ENCODE assay signal across 15 mouse cellular contexts in the genomic region with DNA sequence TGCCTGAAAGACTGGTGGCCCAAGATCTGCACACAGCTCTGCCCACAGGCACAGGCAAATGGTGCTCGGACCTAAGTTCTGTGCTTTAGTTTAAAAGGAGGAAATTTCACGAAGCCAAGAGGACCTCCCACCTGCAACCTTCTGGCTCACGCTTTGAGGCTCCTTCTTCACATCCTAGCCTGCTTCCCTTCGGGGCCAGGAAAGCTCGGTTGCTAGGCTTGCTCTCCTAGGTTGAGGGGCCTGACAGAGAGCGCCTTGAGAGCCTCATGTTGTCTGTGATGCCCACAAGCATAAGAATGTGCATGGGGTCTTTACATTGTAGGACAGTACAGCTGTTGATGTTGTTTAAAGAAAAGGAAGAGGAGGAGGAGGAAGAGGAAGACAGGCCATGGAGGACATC.
"Had no signal": no experiment of that assay in that cellular context is flagged by ENCODE, and none has a peak within 500 bp of the region (broad histone marks: within the 10 kb centered on the region; RNA-seq: fewer than 3 reads in every experiment).

No protein-coding gene starts in this region.

- H3K9ac ChIP-seq: neural tube, embryonic 13.5 days; neural tube, embryonic 15.5 days; stomach, embryonic 15.5 days had no signal

- H3K36me3 ChIP-seq: neural tube, embryonic 13.5 days; neural tube, embryonic 15.5 days; stomach, embryonic 15.5 days had no signal

- DNase-seq: retina, postnatal 1 day; right cerebral cortex, adult 18-20 months; right cerebral cortex, postnatal 14 days; right cerebral cortex, postnatal 25 days; spleen, adult 18-20 months; thymus, adult 18-20 months; thymus, adult 2 months; thymus, postnatal 14 days; thymus, postnatal 25 days; thymus, postnatal 36 days; thymus, postnatal 4 days had no signal

- H3K4me1 ChIP-seq: neural tube, embryonic 13.5 days; neural tube, embryonic 15.5 days; stomach, embryonic 15.5 days had no signal

- H3K4me3 ChIP-seq: neural tube, embryonic 13.5 days; neural tube, embryonic 15.5 days; stomach, embryonic 15.5 days had no signal

- H3K9me3 ChIP-seq: neural tube, embryonic 13.5 days; neural tube, embryonic 15.5 days; stomach, embryonic 15.5 days had no signal

- H3K4me2 ChIP-seq: neural tube, embryonic 13.5 days; neural tube, embryonic 15.5 days; stomach, embryonic 15.5 days had no signal

- H3K27me3 ChIP-seq: neural tube, embryonic 13.5 days; neural tube, embryonic 15.5 days; stomach, embryonic 15.5 days had no signal

- H3K27ac ChIP-seq: neural tube, embryonic 13.5 days; neural tube, embryonic 15.5 days; stomach, embryonic 15.5 days; stomach, postnatal 0 days had no signal
